Mouse (Mus musculus) lung, adult 2 months (tissue): ENCODE data around the gene Map3k15. TPM values are rescaled to one million over a fixed set of nuclear protein-coding genes. Genes with fewer than 3 reads are reported as not detected.

Experiments used
- DNase-seq: peaks from one replicate; pipeline ENCODE4 v3.0.0; 2022
- H3K4me1 ChIP-seq: fragments of 200-500 bp; 2 replicates; pipeline ENCODE4 v1.6.1; 2011; ENCODE audit warnings: low read length; ENCODE audit not compliant: control insufficient read depth, insufficient read depth
- H3K4me3 ChIP-seq: fragments of 200-500 bp; replicated peaks from 2 replicates; pipeline ENCODE3; 2011; ENCODE audit warnings: low read depth, mild to moderate bottlenecking, control low read depth, low read length; ENCODE audit errors: extremely low read depth
- CTCF ChIP-seq: fragments of 200-500 bp; IDR thresholded peaks from 2 replicates; pipeline ENCODE4 v1.5.1; 2011; ENCODE audit warnings: mild to moderate bottlenecking, low read length, control low read depth; ENCODE audit not compliant: insufficient read depth
- POLR2A ChIP-seq: fragments of 200-500 bp; IDR thresholded peaks from 2 replicates; pipeline ENCODE4 v1.6.1; 2011; ENCODE audit warnings: low read depth, mild to moderate bottlenecking, control low read depth, low read length, borderline replicate concordance; ENCODE audit errors: extremely low read depth
- WGBS: fragments of 180-500 bp; shearing (Covaris S2); methylation state at CpG from one replicate; pipeline ENCODE4 v1.1.7; 2018; 5-methylcytosine and 5-hydroxymethylcytosine counted together
- polyA plus RNA-seq: library from polyadenylated mRNA; depleted of rRNA; stranded (reverse); fragments of >200 nt; gene quantifications from 2 replicates; pipeline ENCODE4 v1.2.3, GENCODE M21; 2012; rRNA removed

Map3k15 gene
- polyA plus RNA-seq, 1 experiment = 1.2 TPM

- no peak for TF ChIP-seq POLR2A
- TF ChIP-seq CTCF = no peak
- no peak for DNase-seq
- Histone ChIP-seq H3K4me3 (no peak overlapping the region), H3K4me1 (no peaks in the 10 kb centered on the region)
- 50% methylated on average over 4 of the region's 4 CpGs for WGBS
Measured at GRCm38 (mm10) chrX:160153147-160153815, 165.0 kb downstream of the Map3k15 start.

GRCm38 (mm10) chrX:160164259-160164658 lies 176.0 kb downstream of the Map3k15 start:
- TF ChIP-seq CTCF = no peak
- no peak for TF ChIP-seq POLR2A
- Histone ChIP-seq H3K4me1 (no peaks in the 10 kb centered on the region), H3K4me3 (no peak overlapping the region)
- 69% methylated on average over 3 of the region's 3 CpGs for WGBS
- no peak for DNase-seq

GRCm38 (mm10) chrX:160166246-160166985 lies 178.2 kb downstream of the Map3k15 start:
- no peak for DNase-seq
- TF ChIP-seq POLR2A (no peak), CTCF (no peak)
- H3K4me3 ChIP-seq = no peak overlapping the region
- H3K4me1 ChIP-seq = no peaks in the 10 kb centered on the region
- WGBS = 57% methylated on average over 6 of the region's 6 CpGs

- Histone ChIP-seq H3K4me1 (no peaks in the 10 kb centered on the region), H3K4me3 (no peak overlapping the region)
- WGBS = 19% methylated on average over 3 of the region's 3 CpGs
- DNase-seq = peak; percentile 43
- TF ChIP-seq CTCF (0 out of 2 replicates have a peak, but pooled peaks have one; percentile 28), POLR2A (no peak)
Measured at GRCm38 (mm10) chrX:160170150-160170549, 181.9 kb downstream of the Map3k15 start.

Other genes starting within 250 kb of the Map3k15 start
- 37.2 and 62.8 TPM in 2 replicates for gene Pdha1, start 150.0 kb downstream of the Map3k15 start, polyA plus RNA-seq